Mouse (Mus musculus): ENCODE measurements around the gene Sirt2.

Gene Sirt2

GRCm38 (mm10) chr7:28767462-28767965 is 979 bp downstream of the Sirt2 start, which contains the start of gene Nfkbib:
Gene Nfkbib (minus strand): TSS chr7:28767512.
- DNase-seq, result peak; percentile 61

- DNase-seq, result no peak
These were observed 3.0 kb downstream of the Sirt2 start for GRCm38 (mm10) chr7:28769414-28769958.

- DNase-seq, result no peak
These were observed 3.8 kb downstream of the Sirt2 start for GRCm38 (mm10) chr7:28770309-28770708.

GRCm38 (mm10) chr7:28771867-28772266 is 5.3 kb downstream of the Sirt2 start:
- no peak for DNase-seq

- no peak for DNase-seq
These were observed 6.6 kb downstream of the Sirt2 start for GRCm38 (mm10) chr7:28773163-28773562.

GRCm38 (mm10) chr7:28774164-28774563 is 7.6 kb downstream of the Sirt2 start:
- no peak for DNase-seq

- no peak for DNase-seq
These were observed 8.6 kb downstream of the Sirt2 start for GRCm38 (mm10) chr7:28775129-28775528.

- DNase-seq, result no peak
These were observed 12.3 kb downstream of the Sirt2 start for GRCm38 (mm10) chr7:28778825-28779224.

- DNase-seq, result peak; percentile 93
These were observed 13.6 kb downstream of the Sirt2 start for GRCm38 (mm10) chr7:28780067-28780658.

- no peak for DNase-seq
These were observed 14.3 kb downstream of the Sirt2 start for GRCm38 (mm10) chr7:28780857-28781256.

GRCm38 (mm10) chr7:28781261-28781663 is 14.7 kb downstream of the Sirt2 start:
- DNase-seq, result no peak

- DNase-seq, result no peak
These were observed 18.6 kb downstream of the Sirt2 start for GRCm38 (mm10) chr7:28785161-28785560.

GRCm38 (mm10) chr7:28787884-28788283 is 21.3 kb downstream of the Sirt2 start:
- no peak for DNase-seq

GRCm38 (mm10) chr7:28788307-28789195 is 22.0 kb downstream of the Sirt2 start, which contains the start of gene Rinl:
Gene Rinl (plus strand): TSS chr7:28788969.
- no peak for DNase-seq

- DNase-seq, result no peak
These were observed 22.7 kb downstream of the Sirt2 start for GRCm38 (mm10) chr7:28789235-28789634.

GRCm38 (mm10) chr7:28790066-28790806 is 23.7 kb downstream of the Sirt2 start:
- no peak for DNase-seq

GRCm38 (mm10) chr7:28791706-28792105 is 25.2 kb downstream of the Sirt2 start:
- DNase-seq, result no peak

- DNase-seq, result no peak
These were observed 26.1 kb downstream of the Sirt2 start for GRCm38 (mm10) chr7:28792391-28793185.

GRCm38 (mm10) chr7:28793834-28794233 is 27.3 kb downstream of the Sirt2 start:
- no peak for DNase-seq

- no peak for DNase-seq
These were observed 28.0 kb downstream of the Sirt2 start for GRCm38 (mm10) chr7:28794496-28794895.

GRCm38 (mm10) chr7:28795832-28796231 is 29.3 kb downstream of the Sirt2 start:
- no peak for DNase-seq

- peak; percentile 86 for DNase-seq
These were observed 30.0 kb downstream of the Sirt2 start for GRCm38 (mm10) chr7:28796562-28796975.
